Mouse (Mus musculus) embryonic facial prominence, embryonic 14.5 days (tissue): ENCODE data around the gene Tmeff2. TPM values are rescaled to one million over a fixed set of nuclear protein-coding genes. Genes with fewer than 3 reads are reported as not detected.

Experiments used
- ATAC-seq: fragments of 200-750 bp; cut with Nextera tagmentation; 2 replicates; pipeline ENCODE4 v1.8.0; 2017; ENCODE audit warnings: low read depth, moderate number of reproducible peaks, moderate TSS enrichment
- DNase-seq: peaks from one replicate; pipeline ENCODE4 v3.0.0-alpha.2; 2015; ENCODE audit warnings: low spot score
- H3K27ac ChIP-seq: fragments of 300-500 bp; sonication (generic); replicated peaks from 2 replicates; pipeline ENCODE4 v1.5.1; 2014; ENCODE audit warnings: low read depth, mild to moderate bottlenecking, low read length, moderate library complexity
- H3K27me3 ChIP-seq: fragments of 300-500 bp; sonication (generic); replicated peaks from 2 replicates; pipeline ENCODE4 v1.6.1; 2014; ENCODE audit warnings: low read length; ENCODE audit not compliant: control insufficient read depth, insufficient read depth
- H3K36me3 ChIP-seq: fragments of 300-500 bp; sonication (generic); 2 replicates; pipeline ENCODE4 v1.6.1; 2014; ENCODE audit warnings: low read length, mixed read lengths; ENCODE audit not compliant: control insufficient read depth, insufficient read depth
- H3K4me1 ChIP-seq: fragments of 300-500 bp; sonication (generic); 2 replicates; pipeline ENCODE4 v1.6.1; 2014; ENCODE audit warnings: antibody characterized with exemption, low read length; ENCODE audit not compliant: control insufficient read depth, insufficient read depth
- H3K4me2 ChIP-seq: fragments of 300-500 bp; sonication (generic); 2 replicates; pipeline ENCODE4 v1.6.1; 2014; ENCODE audit warnings: low read depth, mild to moderate bottlenecking, low read length, moderate library complexity, mixed read lengths
- H3K4me3 ChIP-seq: fragments of 300-500 bp; sonication (generic); 2 replicates; pipeline ENCODE4 v1.5.1; 2014; ENCODE audit warnings: low read depth, mild to moderate bottlenecking, low read length
- H3K9ac ChIP-seq: fragments of 300-500 bp; sonication (generic); 2 replicates; pipeline ENCODE4 v1.6.1; 2014; ENCODE audit warnings: low read depth, mild to moderate bottlenecking, low read length, moderate library complexity, mixed read lengths
- H3K9me3 ChIP-seq: fragments of 300-500 bp; sonication (generic); 2 replicates; pipeline ENCODE4 v1.6.1; 2016; ENCODE audit warnings: low read length; ENCODE audit not compliant: control insufficient read depth
- WGBS: fragments of 180-500 bp; shearing (Covaris S2); extraction: QIAGEN DNeasy Blood & Tissue Kit; methylation state at CpG from one replicate; pipeline ENCODE4 v1.1.7; 2014; 5-methylcytosine and 5-hydroxymethylcytosine counted together
- polyA plus RNA-seq: library from polyadenylated mRNA; unstranded; fragments of >200 nt; fragmentation: Nextera tagmentation; extraction: Ambion mirVana; gene quantifications from 2 replicates; pipeline ENCODE4 v1.2.1, GENCODE M21; 2014

Tmeff2 gene
- polyA plus RNA-seq, 1 experiment from 2014 or later = 26.3 TPM

- DNase-seq = no peak
- Histone ChIP-seq H3K4me3 (no peak overlapping the region), H3K4me2 (no peak overlapping the region), H3K27ac (no peak overlapping the region), H3K9ac (no peak overlapping the region), H3K9me3 (no peaks in the 10 kb centered on the region), H3K36me3 (no peaks in the 10 kb centered on the region), H3K27me3 (no peaks in the 10 kb centered on the region), H3K4me1 (no peaks in the 10 kb centered on the region)
- no peak for ATAC-seq
- WGBS = 88% methylated on average over 5 of the region's 5 CpGs
These were observed 288.6 kb downstream of the Tmeff2 start for GRCm38 (mm10) chr1:51189008-51189407.

- ATAC-seq (no peak), DNase-seq (no peak)
- Histone ChIP-seq H3K36me3 (no peaks in the 10 kb centered on the region), H3K4me2 (no peak overlapping the region), H3K4me3 (no peak overlapping the region), H3K27ac (no peak overlapping the region), H3K27me3 (no peaks in the 10 kb centered on the region), H3K4me1 (no peaks in the 10 kb centered on the region), H3K9me3 (no peaks in the 10 kb centered on the region), H3K9ac (no peak overlapping the region)
These were observed 290.8 kb downstream of the Tmeff2 start for GRCm38 (mm10) chr1:51191253-51191652.

- 60% methylated on average over 6 of the region's 6 CpGs for WGBS
- H3K4me3 ChIP-seq = no peak overlapping the region
These were observed 291.6 kb downstream of the Tmeff2 start for GRCm38 (mm10) chr1:51191872-51192613.

DNA sequence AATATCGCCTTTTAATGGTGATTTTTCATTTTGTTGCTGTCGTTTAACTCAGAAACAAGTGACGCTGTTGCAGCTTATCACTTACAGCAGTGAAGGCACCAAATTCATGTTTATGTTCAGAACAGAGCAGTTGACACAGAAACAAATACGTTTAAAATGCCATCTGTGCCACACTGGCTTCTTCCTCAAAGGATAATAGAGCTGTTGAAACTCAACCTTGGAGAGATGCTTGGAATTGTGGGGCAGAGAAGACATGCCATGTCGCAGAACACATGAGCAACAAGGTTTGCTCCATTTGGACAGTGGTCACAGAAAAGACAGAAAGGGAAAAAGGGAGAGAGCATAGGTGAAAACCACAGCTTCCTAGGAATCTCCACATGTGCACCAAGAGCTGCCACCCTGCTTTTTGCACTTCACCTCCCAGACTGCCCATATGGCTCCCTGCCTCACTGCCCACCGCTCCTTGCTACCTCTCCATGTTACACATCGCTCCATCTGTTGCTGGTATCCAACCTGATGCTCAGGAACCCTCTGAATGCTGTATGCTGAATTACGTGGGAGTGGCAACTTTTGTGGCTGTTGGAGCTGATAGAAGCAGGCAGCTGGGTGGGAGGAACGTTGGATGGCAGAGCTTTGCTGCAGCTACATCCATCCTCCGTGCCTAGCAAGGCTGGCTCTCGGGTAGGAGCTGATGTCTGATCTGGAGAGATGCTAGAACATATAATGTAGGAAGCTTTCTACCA is 298.8 kb downstream of the Tmeff2 start:
- WGBS = 86% methylated on average over 11 of the region's 11 CpGs
- no peak for ATAC-seq

More at GRCm38 (mm10) chr1:51191872-51192613, 291.6 kb downstream of the Tmeff2 start:
- no peak for DNase-seq
- Histone ChIP-seq H3K9ac (no peak overlapping the region), H3K27me3 (no peaks in the 10 kb centered on the region), H3K27ac (no peak overlapping the region), H3K9me3 (no peaks in the 10 kb centered on the region), H3K4me2 (no peak overlapping the region), H3K36me3 (no peaks in the 10 kb centered on the region), H3K4me1 (no peaks in the 10 kb centered on the region)
- ATAC-seq = no peak

GRCm38 (mm10) chr1:51199954-51200353 is 299.5 kb downstream of the Tmeff2 start:
- H3K4me3 ChIP-seq = no peak overlapping the region
- H3K9ac ChIP-seq = no peak overlapping the region
- DNase-seq (no peak), ATAC-seq (no peak)
- H3K4me2 ChIP-seq = no peak overlapping the region
- H3K27ac ChIP-seq = no peak overlapping the region
- 91% methylated on average over 3 of the region's 3 CpGs for WGBS
- no peaks in the 10 kb centered on the region for H3K36me3 ChIP-seq
- no peaks in the 10 kb centered on the region for H3K27me3 ChIP-seq
- H3K4me1 ChIP-seq = no peaks in the 10 kb centered on the region
- H3K9me3 ChIP-seq = no peaks in the 10 kb centered on the region

More for the DNA sequence above, 298.8 kb downstream of the Tmeff2 start:
- H3K9ac ChIP-seq = no peak overlapping the region
- H3K36me3 ChIP-seq = no peaks in the 10 kb centered on the region
- H3K27me3 ChIP-seq = no peaks in the 10 kb centered on the region
- no peaks in the 10 kb centered on the region for H3K9me3 ChIP-seq
- no peak overlapping the region for H3K4me2 ChIP-seq
- H3K4me3 ChIP-seq = no peak overlapping the region
- H3K27ac ChIP-seq = no peak overlapping the region
- H3K4me1 ChIP-seq = no peaks in the 10 kb centered on the region
- no peak for DNase-seq

DNA sequence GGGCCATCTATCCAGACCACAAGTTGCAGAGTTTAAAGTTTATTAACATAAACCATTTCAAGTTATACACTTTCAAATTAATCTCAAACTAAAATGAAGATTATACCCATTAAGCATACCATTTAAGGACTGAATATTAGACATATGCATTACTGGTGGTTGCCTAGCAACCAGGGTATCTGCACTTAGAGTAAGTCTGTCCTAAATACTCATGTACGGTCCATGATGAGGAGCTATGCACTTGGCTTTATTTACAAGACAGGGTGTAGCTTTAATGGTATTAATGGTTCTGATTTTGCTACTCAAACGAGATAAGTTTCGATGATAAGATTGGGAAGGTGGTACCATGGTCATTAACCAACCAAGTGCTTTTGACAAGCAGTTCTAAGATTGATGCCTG is 315.2 kb downstream of the Tmeff2 start:
- no peak overlapping the region for H3K27ac ChIP-seq
- no peaks in the 10 kb centered on the region for H3K9me3 ChIP-seq
- no peaks in the 10 kb centered on the region for H3K36me3 ChIP-seq
- no peaks in the 10 kb centered on the region for H3K4me1 ChIP-seq
- no peak for DNase-seq
- H3K9ac ChIP-seq = no peak overlapping the region
- no peaks in the 10 kb centered on the region for H3K27me3 ChIP-seq
- no peak overlapping the region for H3K4me2 ChIP-seq
- H3K4me3 ChIP-seq = no peak overlapping the region
- 92% methylated on average over 3 of the region's 3 CpGs for WGBS
- ATAC-seq = no peak

DNA sequence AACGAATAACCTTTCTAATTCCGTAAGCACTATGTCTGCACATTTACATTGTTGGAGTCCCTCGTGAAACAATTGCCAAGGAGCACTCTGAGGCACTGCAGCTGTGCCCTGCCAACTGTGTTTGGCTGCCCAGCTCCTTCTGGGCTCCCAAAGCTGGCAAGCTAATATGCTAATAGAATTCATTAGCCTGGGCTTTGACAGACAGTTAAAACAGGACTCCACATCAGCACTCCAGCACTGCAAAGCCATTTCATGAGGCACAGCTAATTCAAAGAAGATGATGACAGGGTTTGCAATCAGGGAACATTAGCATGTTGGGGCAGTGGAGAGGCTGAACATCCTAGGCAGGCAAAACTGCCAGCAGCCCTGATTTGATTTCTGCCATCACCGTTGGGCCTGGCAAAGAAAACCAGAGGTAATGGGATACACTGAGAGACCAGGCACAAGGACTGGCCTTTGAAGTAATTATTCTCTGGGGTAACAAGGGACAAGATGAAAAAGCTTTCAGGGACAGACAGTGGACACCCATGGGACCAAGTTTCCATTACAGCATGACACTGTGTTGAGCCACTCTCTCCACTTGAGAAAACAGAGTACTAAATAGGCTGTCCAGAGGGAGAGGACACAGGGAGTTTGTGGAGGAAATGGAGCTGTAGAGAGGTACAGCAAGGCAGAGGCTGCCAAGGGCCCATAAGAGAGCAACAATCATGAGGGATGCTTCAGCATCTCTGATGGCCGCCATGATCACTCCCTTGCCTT is 316.0 kb downstream of the Tmeff2 start:
- no peak for DNase-seq

DNA sequence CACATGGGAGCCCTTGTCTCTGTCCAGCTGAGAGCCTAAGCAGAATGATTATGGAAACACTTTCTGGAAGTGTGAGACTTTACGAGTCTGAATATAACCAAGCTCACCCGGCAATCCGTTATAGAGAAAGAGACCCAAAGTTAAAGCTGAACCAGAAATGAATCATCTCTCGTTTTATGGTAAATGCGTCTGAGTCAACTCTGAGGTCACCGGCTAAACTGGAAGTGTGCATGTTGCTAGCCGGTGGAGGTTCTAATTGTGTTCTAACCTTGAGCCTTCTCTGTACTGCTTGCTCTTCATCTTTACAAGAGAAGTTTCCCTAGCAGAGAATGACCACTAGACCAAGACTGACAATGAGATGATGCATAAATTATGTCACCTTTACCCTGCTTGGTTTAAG is 316.8 kb downstream of the Tmeff2 start:
- H3K4me3 ChIP-seq = no peak overlapping the region
- ATAC-seq (no peak), DNase-seq (no peak)
- H3K4me2 ChIP-seq = no peak overlapping the region
- H3K4me1 ChIP-seq = no peaks in the 10 kb centered on the region
- no peak overlapping the region for H3K27ac ChIP-seq
- H3K9me3 ChIP-seq = no peaks in the 10 kb centered on the region
- no peak overlapping the region for H3K9ac ChIP-seq
- no peaks in the 10 kb centered on the region for H3K27me3 ChIP-seq
- 87% methylated on average over 7 of the region's 7 CpGs for WGBS
- no peaks in the 10 kb centered on the region for H3K36me3 ChIP-seq

More for the DNA sequence above, 316.0 kb downstream of the Tmeff2 start:
- H3K4me1 ChIP-seq = no peaks in the 10 kb centered on the region
- ATAC-seq = peak; percentile 44
- 63% methylated on average over 5 of the region's 5 CpGs for WGBS
- no peaks in the 10 kb centered on the region for H3K27me3 ChIP-seq
- H3K27ac ChIP-seq = no peak overlapping the region
- H3K9ac ChIP-seq = no peak overlapping the region
- H3K4me2 ChIP-seq = no peak overlapping the region
- H3K4me3 ChIP-seq = no peak overlapping the region
- H3K36me3 ChIP-seq = no peaks in the 10 kb centered on the region
- no peaks in the 10 kb centered on the region for H3K9me3 ChIP-seq
